Mouse (Mus musculus): ENCODE measurements around the gene Tmprss11b. TPM values are rescaled to one million over a fixed set of nuclear protein-coding genes. Genes with fewer than 3 reads are reported as not detected.
A peak's percentile ranks its signal among the peaks of the same experiment; 100 is the strongest.
"Not testable (repeated sequence)": the region's sequence is repeated elsewhere in the genome, so short reads cannot be mapped to it uniquely, and the experiment has no call there.

Tmprss11b gene
- polyA plus RNA-seq (2016; fragmentation: Nextera tagmentation; extraction: Ambion mirVana) = not detected in 2 replicates

- no peak within 1 kb of the TSS for H3K27ac ChIP-seq (replicated peaks)
- H3K4me3 ChIP-seq = no peak within 1 kb of the TSS
- H3K27me3 ChIP-seq (replicated peaks; ENCODE audit: low read depth, poor library complexity, severe bottlenecking) = no peaks in the 10 kb centered on the region
- H3K4me1 ChIP-seq = no peaks in the 10 kb centered on the region
- no peaks in the 10 kb centered on the region for H3K9me3 ChIP-seq
- H3K36me3 ChIP-seq (replicated peaks) = no peaks in the 10 kb centered on the region
- no peak for DNase-seq (ENCODE audit: low spot score)
- 82% methylated on average over 5 of the region's 5 CpGs for WGBS
Measured at GRCm38 (mm10) chr5:86676262-86676661, at the start of gene Tmprss11b. Gene Tmprss11b, minus strand, starts transcription at chr5:86676362.

DNA sequence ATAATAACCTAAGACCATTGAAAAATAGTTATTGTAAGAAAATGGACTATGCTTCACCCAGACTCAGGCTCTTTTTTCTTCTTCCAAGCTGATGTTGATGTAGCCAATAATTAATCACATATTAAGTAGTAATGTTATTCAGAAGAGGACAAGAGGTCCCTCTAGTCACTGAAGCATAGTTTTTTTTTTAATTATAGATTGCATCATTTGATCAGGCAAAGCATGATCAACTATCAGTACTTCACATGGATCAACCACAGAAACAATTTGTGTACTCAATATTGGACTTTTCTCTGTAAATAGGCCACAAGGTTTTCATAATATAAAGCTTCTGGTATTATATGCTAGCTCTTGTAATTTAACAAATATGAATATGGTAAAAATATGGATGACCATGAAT is 48.9 kb upstream of the Tmprss11b start:
- Histone ChIP-seq H3K36me3 (replicated peaks) (no peaks in the 10 kb centered on the region), H3K4me1 (peaks cover 13% of the 10 kb centered on the region), H3K27ac (replicated peaks) (no peak overlapping the region), H3K9me3 (no peaks in the 10 kb centered on the region), H3K4me3 (no peak overlapping the region), H3K27me3 (replicated peaks; ENCODE audit: low read depth, poor library complexity, severe bottlenecking) (no peaks in the 10 kb centered on the region)
- no peak for DNase-seq (ENCODE audit: low spot score)

DNA sequence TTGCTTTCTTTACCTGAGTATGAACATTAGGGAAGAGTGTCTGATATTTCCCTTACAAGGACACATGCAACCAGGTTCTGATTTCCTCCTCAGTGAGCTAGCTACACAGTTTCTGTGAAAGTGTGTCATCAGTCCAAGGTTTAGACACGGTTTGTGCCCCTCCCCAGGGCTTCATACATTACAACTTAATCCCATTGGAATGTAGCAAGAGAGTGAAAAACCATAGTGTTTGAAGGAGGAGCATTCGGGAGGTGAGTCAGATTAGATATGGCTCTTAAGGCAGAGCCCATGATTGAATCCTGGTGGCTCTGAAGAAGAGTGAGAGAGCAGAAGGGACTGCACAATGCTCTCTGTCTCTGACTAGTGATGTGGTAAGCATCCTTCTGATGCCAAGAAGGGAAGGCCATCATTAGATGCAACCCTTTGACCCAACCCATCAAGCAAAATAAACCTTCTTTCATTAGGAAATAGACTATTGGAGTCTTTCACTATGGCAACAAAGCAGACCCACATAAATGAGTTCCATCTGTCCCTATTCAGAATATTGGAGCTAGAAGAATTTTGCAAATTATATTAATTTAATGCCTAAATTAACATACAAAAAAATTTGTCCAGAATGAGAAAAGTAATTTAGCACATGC is 46.8 kb upstream of the Tmprss11b start:
- no peaks in the 10 kb centered on the region for H3K27me3 ChIP-seq (replicated peaks; ENCODE audit: low read depth, poor library complexity, severe bottlenecking)
- H3K9me3 ChIP-seq = no peaks in the 10 kb centered on the region
- H3K27ac ChIP-seq (replicated peaks) = no peak overlapping the region
- no peaks in the 10 kb centered on the region for H3K36me3 ChIP-seq (replicated peaks)
- DNase-seq (ENCODE audit: low spot score) = peak; percentile 9
- H3K4me3 ChIP-seq = no peak overlapping the region
- whole genome bisulfite sequencing = 27% methylated on average over 2 of the region's 2 CpGs
- peaks cover 13% of the 10 kb centered on the region for H3K4me1 ChIP-seq

GRCm38 (mm10) chr5:86714967-86715366 is 38.8 kb upstream of the Tmprss11b start:
- WGBS = 91% methylated on average over 2 of the region's 2 CpGs
- Histone ChIP-seq H3K27me3 (replicated peaks; ENCODE audit: low read depth, poor library complexity, severe bottlenecking) (no peaks in the 10 kb centered on the region), H3K36me3 (replicated peaks) (no peaks in the 10 kb centered on the region), H3K4me3 (no peak overlapping the region), H3K9me3 (no peaks in the 10 kb centered on the region), H3K27ac (replicated peaks) (no peak overlapping the region), H3K4me1 (no peaks in the 10 kb centered on the region)
- DNase-seq (ENCODE audit: low spot score) = no peak

DNA sequence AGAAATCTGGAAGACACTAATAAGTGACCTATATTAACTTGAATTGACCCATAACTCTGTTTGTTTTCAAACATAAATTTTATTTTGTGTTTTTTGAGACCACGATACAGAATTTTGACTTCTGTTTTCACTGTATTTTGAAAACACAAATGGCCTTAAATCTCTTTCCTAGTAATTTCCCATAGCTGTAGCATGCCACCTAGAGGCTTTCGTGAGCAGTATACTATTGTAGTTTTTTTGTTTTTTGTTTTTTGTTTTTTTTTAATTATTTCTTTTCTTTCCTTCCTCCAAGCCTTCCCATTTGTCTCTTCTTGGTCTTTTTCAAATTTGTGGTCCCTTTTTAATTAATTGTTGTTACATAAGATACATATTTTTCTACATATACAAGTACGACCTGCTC is 28.8 kb upstream of the Tmprss11b start:
- 83% methylated on average over 3 of the region's 3 CpGs for WGBS
- Histone ChIP-seq H3K9me3 (no peaks in the 10 kb centered on the region), H3K36me3 (replicated peaks) (no peaks in the 10 kb centered on the region), H3K27me3 (replicated peaks; ENCODE audit: low read depth, poor library complexity, severe bottlenecking) (no peaks in the 10 kb centered on the region), H3K4me3 (no peak overlapping the region), H3K27ac (replicated peaks) (no peak overlapping the region), H3K4me1 (no peaks in the 10 kb centered on the region)
- no peak for DNase-seq (ENCODE audit: low spot score)

GRCm38 (mm10) chr5:86684667-86685066 is 8.5 kb upstream of the Tmprss11b start:
- WGBS = 60% methylated on average over 4 of the region's 4 CpGs
- H3K27me3 ChIP-seq (replicated peaks; ENCODE audit: low read depth, poor library complexity, severe bottlenecking) = no peaks in the 10 kb centered on the region
- no peaks in the 10 kb centered on the region for H3K9me3 ChIP-seq
- no peak overlapping the region for H3K4me3 ChIP-seq
- peak; percentile 58 for DNase-seq (ENCODE audit: low spot score)
- H3K36me3 ChIP-seq (replicated peaks) = no peaks in the 10 kb centered on the region
- no peak overlapping the region for H3K27ac ChIP-seq (replicated peaks)
- no peaks in the 10 kb centered on the region for H3K4me1 ChIP-seq

DNA sequence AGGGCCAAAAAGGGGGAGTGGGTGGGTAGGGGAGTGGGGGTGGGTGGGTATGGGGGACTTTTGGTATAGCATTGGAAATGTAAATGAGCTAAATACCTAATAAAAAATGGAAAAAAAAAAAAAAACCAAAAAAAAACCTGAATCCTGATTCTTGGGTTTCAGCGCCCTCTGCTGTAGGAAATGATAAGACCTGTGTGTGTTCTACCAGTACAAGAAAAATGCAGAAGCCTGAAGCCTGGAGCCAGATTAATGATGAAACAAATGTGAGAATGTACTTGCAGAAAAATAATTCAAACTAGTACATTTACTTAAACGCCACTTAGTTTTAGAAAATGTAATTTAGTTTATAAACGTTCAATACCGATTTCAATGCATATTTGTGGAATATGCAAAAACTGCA is 27.0 kb downstream of the Tmprss11b start:
- DNase-seq (ENCODE audit: low spot score) = peak; percentile 10
- not testable (repeated sequence) for H3K36me3 ChIP-seq (replicated peaks); H3K4me3 ChIP-seq; H3K4me1 ChIP-seq; H3K9me3 ChIP-seq; H3K27ac ChIP-seq (replicated peaks); H3K27me3 ChIP-seq (replicated peaks; ENCODE audit: low read depth, poor library complexity, severe bottlenecking)
- WGBS = 28% methylated on average over 4 of the region's 4 CpGs

- WGBS = 66% methylated on average over 3 of the region's 3 CpGs
- no peak for DNase-seq (ENCODE audit: low spot score)
- H3K9me3 ChIP-seq = no peaks in the 10 kb centered on the region
- H3K4me1 ChIP-seq = no peaks in the 10 kb centered on the region
- no peaks in the 10 kb centered on the region for H3K27me3 ChIP-seq (replicated peaks; ENCODE audit: low read depth, poor library complexity, severe bottlenecking)
- no peaks in the 10 kb centered on the region for H3K36me3 ChIP-seq (replicated peaks)
- H3K27ac ChIP-seq (replicated peaks) = no peak overlapping the region
- no peak overlapping the region for H3K4me3 ChIP-seq
Measured at GRCm38 (mm10) chr5:86640795-86641194, 35.4 kb downstream of the Tmprss11b start.

DNA sequence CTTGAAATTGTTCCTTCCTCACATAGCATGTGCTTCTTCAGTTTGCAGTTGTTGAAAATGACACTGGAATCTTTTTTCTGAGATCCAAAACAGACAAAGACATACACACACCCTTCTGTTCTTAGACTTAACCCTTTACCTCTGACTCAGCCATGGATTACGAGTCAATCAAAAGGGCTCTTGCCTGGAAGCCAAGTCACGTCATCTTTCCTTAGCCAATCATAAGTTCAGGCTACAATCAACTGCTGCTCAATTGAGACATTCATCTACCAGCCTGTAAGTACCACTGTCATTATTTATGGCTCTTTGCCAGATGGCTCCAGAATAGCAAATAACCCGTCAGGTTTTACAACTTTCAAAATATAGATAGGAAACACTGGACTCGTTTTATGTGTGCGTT is 43.8 kb downstream of the Tmprss11b start, which contains the start of gene Tmprss11f:
TSS of gene Tmprss11f (minus strand) at position 101 of the 400 bp plus-strand sequence.
- H3K27ac ChIP-seq (replicated peaks) = no peak within 1 kb of the TSS
- WGBS = 84% methylated on average over 5 of the region's 5 CpGs
- DNase-seq (ENCODE audit: low spot score) = no peak
- H3K9me3 ChIP-seq = no peaks in the 10 kb centered on the region
- no peak within 1 kb of the TSS for H3K4me3 ChIP-seq
- H3K36me3 ChIP-seq (replicated peaks) = no peaks in the 10 kb centered on the region
- H3K4me1 ChIP-seq = no peaks in the 10 kb centered on the region
- no peaks in the 10 kb centered on the region for H3K27me3 ChIP-seq (replicated peaks; ENCODE audit: low read depth, poor library complexity, severe bottlenecking)

DNA sequence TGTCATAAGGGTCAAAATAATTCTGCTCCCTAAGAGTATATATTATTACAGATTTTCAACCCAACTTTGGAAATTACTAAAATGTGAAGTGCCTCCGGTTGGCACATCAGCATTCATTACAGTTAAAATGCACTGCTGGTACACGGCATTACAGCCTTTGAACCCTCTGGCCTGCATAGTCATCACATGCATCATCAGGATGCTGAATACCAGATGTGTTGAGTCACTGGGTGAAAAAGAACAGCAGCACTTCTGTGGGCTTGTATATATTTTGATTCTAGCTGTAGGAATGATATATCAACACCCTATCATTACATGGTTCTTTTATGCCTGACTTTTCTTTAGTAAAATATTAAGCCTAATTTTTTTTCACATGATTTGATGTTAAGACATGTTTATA is 45.5 kb downstream of the Tmprss11b start:
- Histone ChIP-seq H3K4me3 (no peak overlapping the region), H3K4me1 (no peaks in the 10 kb centered on the region), H3K27ac (replicated peaks) (no peak overlapping the region), H3K27me3 (replicated peaks; ENCODE audit: low read depth, poor library complexity, severe bottlenecking) (no peaks in the 10 kb centered on the region), H3K9me3 (no peaks in the 10 kb centered on the region), H3K36me3 (replicated peaks) (no peaks in the 10 kb centered on the region)
- 78% methylated on average over 2 of the region's 2 CpGs for WGBS
- DNase-seq (ENCODE audit: low spot score) = no peak

DNA sequence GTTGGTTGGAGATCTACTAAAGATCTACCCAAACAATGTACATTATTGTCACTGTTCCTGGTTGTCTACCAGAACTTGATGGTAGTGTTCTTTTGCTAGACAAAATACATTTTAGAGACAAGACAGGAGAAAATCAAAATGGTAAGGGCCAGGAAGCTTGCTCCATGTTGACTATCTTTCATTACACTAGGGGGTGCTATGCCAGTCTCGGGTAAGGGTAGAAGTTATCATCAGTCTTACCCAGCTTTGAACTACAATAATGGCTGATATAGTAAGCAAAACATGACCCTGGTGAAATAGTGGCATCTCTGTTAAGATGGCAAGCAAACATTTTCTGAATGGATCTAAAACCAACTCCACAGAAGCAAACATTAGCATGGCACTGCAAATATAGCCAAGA is 54.4 kb downstream of the Tmprss11b start:
- 82% methylated on average over 1 of the region's 1 CpGs for WGBS
- Histone ChIP-seq H3K36me3 (replicated peaks) (no peaks in the 10 kb centered on the region), H3K27me3 (replicated peaks; ENCODE audit: low read depth, poor library complexity, severe bottlenecking) (no peaks in the 10 kb centered on the region), H3K27ac (replicated peaks) (no peak overlapping the region), H3K4me3 (no peak overlapping the region), H3K9me3 (no peaks in the 10 kb centered on the region), H3K4me1 (no peaks in the 10 kb centered on the region)
- DNase-seq (ENCODE audit: low spot score) = no peak

All from embryonic facial prominence, embryonic 10.5 days (tissue).